Mouse (Mus musculus) embryonic facial prominence, embryonic 11.5 days (tissue): Measurements from ENCODE around the gene Vti1a. TPM values are rescaled to one million over a fixed set of nuclear protein-coding genes. Genes with fewer than 3 reads are reported as not detected.

Experiments
- ATAC-seq: fragments of 200-750 bp; cut with Nextera tagmentation; replicated peaks from 2 replicates; pipeline ENCODE4 v1.8.0; 2017; ENCODE audit warnings: low read depth; ENCODE audit not compliant: insufficient number of reproducible peaks, low FRiP score, low TSS enrichment
- DNase-seq: peaks from one replicate; pipeline ENCODE4 v3.0.0-alpha.2; 2015; ENCODE audit warnings: low spot score
- H3K27ac ChIP-seq: fragments of 300-500 bp; sonication (generic); replicated peaks from 2 replicates; pipeline ENCODE4 v1.5.1; 2014; ENCODE audit warnings: mild to moderate bottlenecking, low read depth, low read length, control low read depth
- H3K27me3 ChIP-seq: fragments of 300-500 bp; sonication (generic); 2 replicates; pipeline ENCODE4 v1.6.1; 2014; ENCODE audit warnings: mild to moderate bottlenecking, low read length, moderate library complexity, mixed read lengths; ENCODE audit not compliant: control insufficient read depth, insufficient read depth
- H3K36me3 ChIP-seq: fragments of 300-500 bp; sonication (generic); replicated peaks from 2 replicates; pipeline ENCODE4 v1.6.1; 2014; ENCODE audit warnings: low read depth, mild to moderate bottlenecking, low read length, moderate library complexity, mixed read lengths; ENCODE audit not compliant: control insufficient read depth, insufficient read depth
- H3K4me1 ChIP-seq: fragments of 300-500 bp; sonication (generic); 2 replicates; pipeline ENCODE4 v1.6.1; 2014; ENCODE audit warnings: low read length, mixed read lengths; ENCODE audit not compliant: control insufficient read depth, insufficient read depth
- H3K4me2 ChIP-seq: fragments of 300-500 bp; sonication (generic); 2 replicates; pipeline ENCODE4 v1.6.1; 2014; ENCODE audit warnings: low read depth, mild to moderate bottlenecking, control low read depth, low read length, moderate library complexity
- H3K4me3 ChIP-seq: fragments of 300-500 bp; sonication (generic); 2 replicates; pipeline ENCODE4 v1.5.1; 2014; ENCODE audit warnings: low read depth, low read length, control low read depth
- H3K9ac ChIP-seq: fragments of 300-500 bp; sonication (generic); replicated peaks from 2 replicates; pipeline ENCODE4 v1.6.1; 2014; ENCODE audit warnings: mild to moderate bottlenecking, control low read depth, low read length
- H3K9me3 ChIP-seq: fragments of 300-500 bp; sonication (generic); replicated peaks from 2 replicates; pipeline ENCODE4 v1.6.1; 2016; ENCODE audit warnings: mild to moderate bottlenecking, low read length, inconsistent platforms, mixed read lengths; ENCODE audit not compliant: control insufficient read depth
- WGBS: fragments of 180-500 bp; shearing (Covaris S2); extraction: QIAGEN DNeasy Blood & Tissue Kit; methylation state at CpG from one replicate; pipeline ENCODE4 v1.1.7; 2014; 5-methylcytosine and 5-hydroxymethylcytosine counted together
- polyA plus RNA-seq: library from polyadenylated mRNA; unstranded; fragments of >200 nt; fragmentation: Nextera tagmentation; extraction: Ambion mirVana; gene quantifications from 2 replicates; pipeline ENCODE4 v1.2.1, GENCODE M21; 2014

Gene Vti1a
- polyA plus RNA-seq, 1 experiment from 2014 or later, result 22.4 TPM

GRCm38 (mm10) chr19:55381343-55381742 is 65.2 kb downstream of the Vti1a start:
- H3K4me2 ChIP-seq, result no peak overlapping the region
- WGBS, result 72% methylated on average over 7 of the region's 7 CpGs
- no peak overlapping the region for H3K4me3 ChIP-seq
- no peaks in the 10 kb centered on the region for H3K9me3 ChIP-seq
- no peaks in the 10 kb centered on the region for H3K4me1 ChIP-seq
- no peaks in the 10 kb centered on the region for H3K27me3 ChIP-seq
- DNase-seq, result no peak
- no peak overlapping the region for H3K27ac ChIP-seq
- H3K36me3 ChIP-seq, result no peaks in the 10 kb centered on the region
- H3K9ac ChIP-seq, result no peak overlapping the region
- ATAC-seq, result no peak

GRCm38 (mm10) chr19:55382745-55383144 is 66.7 kb downstream of the Vti1a start:
- no peak for ATAC-seq
- 81% methylated on average over 7 of the region's 7 CpGs for WGBS
- Histone ChIP-seq H3K27ac (no peak overlapping the region), H3K36me3 (no peaks in the 10 kb centered on the region), H3K27me3 (no peaks in the 10 kb centered on the region), H3K9ac (no peak overlapping the region), H3K4me2 (no peak overlapping the region), H3K4me3 (no peak overlapping the region), H3K9me3 (no peaks in the 10 kb centered on the region), H3K4me1 (no peaks in the 10 kb centered on the region)
- no peak for DNase-seq

- Histone ChIP-seq H3K9ac (no peak overlapping the region; the same call in 1 of the 2 replicates), H3K9me3 (no peaks in the 10 kb centered on the region), H3K4me1 (no peaks in the 10 kb centered on the region), H3K27ac (no peak overlapping the region), H3K4me2 (no peak overlapping the region), H3K36me3 (no peaks in the 10 kb centered on the region), H3K4me3 (no peak overlapping the region), H3K27me3 (no peaks in the 10 kb centered on the region)
- ATAC-seq, result no peak
- WGBS, result 80% methylated on average over 15 of the region's 15 CpGs
- DNase-seq, result no peak
Measured at GRCm38 (mm10) chr19:55384634-55385033, 68.5 kb downstream of the Vti1a start.

- H3K27me3 ChIP-seq, result no peaks in the 10 kb centered on the region
- WGBS, result 57% methylated on average over 10 of the region's 10 CpGs
- H3K4me2 ChIP-seq, result peak overlapping the region; percentile 13; the same call in 1 of the 2 replicates
- DNase-seq (no peak), ATAC-seq (no peak)
- no peaks in the 10 kb centered on the region for H3K4me1 ChIP-seq
- H3K9me3 ChIP-seq, result no peaks in the 10 kb centered on the region
- H3K27ac ChIP-seq, result no peak overlapping the region
- no peak overlapping the region for H3K4me3 ChIP-seq
- H3K36me3 ChIP-seq, result no peaks in the 10 kb centered on the region
- H3K9ac ChIP-seq, result no peak overlapping the region
Measured at GRCm38 (mm10) chr19:55389019-55389418, 72.9 kb downstream of the Vti1a start.

- Histone ChIP-seq H3K4me2 (no peak overlapping the region), H3K27ac (no peak overlapping the region), H3K9ac (no peak overlapping the region), H3K4me3 (no peak overlapping the region), H3K9me3 (no peaks in the 10 kb centered on the region), H3K36me3 (no peaks in the 10 kb centered on the region), H3K4me1 (no peaks in the 10 kb centered on the region), H3K27me3 (no peaks in the 10 kb centered on the region)
- DNase-seq, result no peak
- ATAC-seq, result no peak
- 76% methylated on average over 11 of the region's 11 CpGs for WGBS
Measured at GRCm38 (mm10) chr19:55390323-55390722, 74.2 kb downstream of the Vti1a start.

- DNase-seq (no peak), ATAC-seq (no peak)
- H3K4me1 ChIP-seq, result no peaks in the 10 kb centered on the region
- no peak overlapping the region for H3K27ac ChIP-seq
- WGBS, result 90% methylated on average over 11 of the region's 11 CpGs
- H3K9ac ChIP-seq, result no peak overlapping the region
- no peaks in the 10 kb centered on the region for H3K36me3 ChIP-seq
- no peaks in the 10 kb centered on the region for H3K27me3 ChIP-seq
- no peak overlapping the region for H3K4me3 ChIP-seq
- no peaks in the 10 kb centered on the region for H3K9me3 ChIP-seq
- no peak overlapping the region for H3K4me2 ChIP-seq
Measured at GRCm38 (mm10) chr19:55401638-55402037, 85.5 kb downstream of the Vti1a start.

- H3K9ac ChIP-seq, result no peak overlapping the region
- ATAC-seq, result no peak
- 56% methylated on average over 6 of the region's 6 CpGs for WGBS
Measured at GRCm38 (mm10) chr19:55408486-55408885, 92.4 kb downstream of the Vti1a start.

GRCm38 (mm10) chr19:55411415-55411814 is 95.3 kb downstream of the Vti1a start:
- WGBS, result 91% methylated on average over 11 of the region's 11 CpGs
- no peak overlapping the region for H3K4me2 ChIP-seq
- ATAC-seq (no peak), DNase-seq (no peak)
- no peaks in the 10 kb centered on the region for H3K36me3 ChIP-seq
- no peaks in the 10 kb centered on the region for H3K27me3 ChIP-seq
- H3K9me3 ChIP-seq, result no peaks in the 10 kb centered on the region
- no peaks in the 10 kb centered on the region for H3K4me1 ChIP-seq
- no peak overlapping the region for H3K4me3 ChIP-seq
- H3K27ac ChIP-seq, result no peak overlapping the region
- H3K9ac ChIP-seq, result no peak overlapping the region

More at GRCm38 (mm10) chr19:55408486-55408885, 92.4 kb downstream of the Vti1a start:
- Histone ChIP-seq H3K9me3 (no peaks in the 10 kb centered on the region), H3K27ac (no peak overlapping the region), H3K4me2 (no peak overlapping the region), H3K4me3 (no peak overlapping the region), H3K27me3 (no peaks in the 10 kb centered on the region), H3K4me1 (no peaks in the 10 kb centered on the region), H3K36me3 (no peaks in the 10 kb centered on the region)
- no peak for DNase-seq
